Mouse (Mus musculus) liver, adult 2 months (tissue): ENCODE measurements around the gene Tbc1d32.

Experiments
- CTCF ChIP-seq: fragments of 200-500 bp; IDR thresholded peaks from 2 replicates; pipeline ENCODE4 v1.5.1; 2011; ENCODE audit warnings: low read depth, low read length, control low read depth
- POLR2A ChIP-seq: fragments of 200-500 bp; IDR thresholded peaks from 2 replicates; pipeline ENCODE4 v1.6.1; 2011; ENCODE audit warnings: low read length, control low read depth; ENCODE audit not compliant: insufficient read depth; ENCODE audit errors: extremely low read depth

GRCm38 (mm10) chr10:56173184-56173583 lies 55.3 kb downstream of the Tbc1d32 start:
- TF ChIP-seq POLR2A, result no peak
- TF ChIP-seq CTCF, result no peak
